Mouse (Mus musculus) limb, embryonic 11.5 days (tissue): ENCODE data around the gene Gabrb2. TPM values are rescaled to one million over a fixed set of nuclear protein-coding genes. Genes with fewer than 3 reads are reported as not detected.

Source experiments
- ATAC-seq: fragments of 200-750 bp; cut with Nextera tagmentation; 2 replicates; pipeline ENCODE4 v1.8.0; 2017; ENCODE audit warnings: low read depth; ENCODE audit not compliant: insufficient number of reproducible peaks, low FRiP score, low TSS enrichment
- DNase-seq: peaks from one replicate; pipeline ENCODE4 v3.0.0-alpha.2; 2015; ENCODE audit warnings: low spot score
- H3K27ac ChIP-seq: fragments of 300-500 bp; sonication (generic); replicated peaks from 2 replicates; pipeline ENCODE4 v1.5.1; 2014; ENCODE audit warnings: low read depth, mild to moderate bottlenecking, low read length
- H3K27me3 ChIP-seq: fragments of 300-500 bp; sonication (generic); 2 replicates; pipeline ENCODE4 v1.6.1; 2014; ENCODE audit warnings: mild to moderate bottlenecking, low read length, mixed read lengths; ENCODE audit not compliant: control insufficient read depth, insufficient read depth
- H3K36me3 ChIP-seq: fragments of 300-500 bp; sonication (generic); 2 replicates; pipeline ENCODE4 v1.6.1; 2014; ENCODE audit warnings: mild to moderate bottlenecking, low read length, moderate library complexity, mixed read lengths; ENCODE audit not compliant: control insufficient read depth, insufficient read depth
- H3K4me1 ChIP-seq: fragments of 300-500 bp; sonication (generic); 2 replicates; pipeline ENCODE4 v1.6.1; 2014; ENCODE audit warnings: low read length, mixed read lengths; ENCODE audit not compliant: control insufficient read depth, insufficient read depth
- H3K4me2 ChIP-seq: fragments of 300-500 bp; sonication (generic); 2 replicates; pipeline ENCODE4 v1.6.1; 2014; ENCODE audit warnings: low read depth, mild to moderate bottlenecking, moderate library complexity; ENCODE audit not compliant: severe bottlenecking
- H3K4me3 ChIP-seq: fragments of 300-500 bp; sonication (generic); 2 replicates; pipeline ENCODE4 v1.5.1; 2014; ENCODE audit warnings: low read depth, low read length
- H3K9ac ChIP-seq: fragments of 300-500 bp; sonication (generic); 2 replicates; pipeline ENCODE4 v1.6.1; 2014; ENCODE audit warnings: mild to moderate bottlenecking, low read length
- H3K9me3 ChIP-seq: fragments of 300-500 bp; sonication (generic); 2 replicates; pipeline ENCODE4 v1.6.1; 2016; ENCODE audit warnings: low read length; ENCODE audit not compliant: control insufficient read depth
- WGBS: fragments of 180-500 bp; shearing (Covaris S2); extraction: QIAGEN DNeasy Blood & Tissue Kit; methylation state at CpG from one replicate; pipeline ENCODE4 v1.1.7; 2014; 5-methylcytosine and 5-hydroxymethylcytosine counted together
- polyA plus RNA-seq: library from polyadenylated mRNA; unstranded; fragments of >200 nt; fragmentation: Nextera tagmentation; extraction: Ambion mirVana; gene quantifications from 2 replicates; pipeline ENCODE4 v1.2.1, GENCODE M21; 2014

The Gabrb2 gene
- polyA plus RNA-seq, 1 experiment from 2014 or later, result 0.49 TPM

DNA sequence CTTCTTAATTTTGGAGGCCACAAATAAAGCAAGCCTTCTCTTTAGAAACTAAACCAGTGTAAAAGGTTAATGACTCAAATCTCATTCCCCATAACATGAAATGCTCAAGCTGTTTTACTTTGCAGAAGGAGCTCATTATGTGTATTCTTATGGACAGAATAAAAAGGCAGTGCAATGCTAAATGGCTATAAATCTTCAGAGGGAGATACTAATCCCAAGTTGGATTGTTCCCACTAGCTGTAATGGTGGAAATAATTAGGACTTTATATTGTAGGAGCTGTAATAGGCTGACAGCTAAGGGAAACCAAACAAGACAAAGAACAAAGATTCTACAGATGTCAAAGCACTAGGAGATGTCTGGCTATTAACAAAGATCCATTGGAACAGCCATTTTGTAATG lies 81.6 kb downstream of the Gabrb2 start:
- H3K9me3 ChIP-seq, result no peaks in the 10 kb centered on the region
- no peak overlapping the region for H3K4me3 ChIP-seq
- DNase-seq (no peak), ATAC-seq (no peak)
- H3K4me2 ChIP-seq, result no peak overlapping the region
- H3K9ac ChIP-seq, result no peak overlapping the region
- H3K27ac ChIP-seq, result no peak overlapping the region
- H3K27me3 ChIP-seq, result no peaks in the 10 kb centered on the region
- no peaks in the 10 kb centered on the region for H3K36me3 ChIP-seq
- H3K4me1 ChIP-seq, result no peaks in the 10 kb centered on the region

GRCm38 (mm10) chr11:42505436-42505835 lies 85.9 kb downstream of the Gabrb2 start:
- H3K4me2 ChIP-seq, result no peak overlapping the region
- WGBS, result 83% methylated on average over 2 of the region's 2 CpGs
- ATAC-seq (no peak), DNase-seq (no peak)
- no peaks in the 10 kb centered on the region for H3K27me3 ChIP-seq
- no peak overlapping the region for H3K9ac ChIP-seq
- H3K4me1 ChIP-seq, result no peaks in the 10 kb centered on the region
- H3K9me3 ChIP-seq, result no peaks in the 10 kb centered on the region
- no peaks in the 10 kb centered on the region for H3K36me3 ChIP-seq
- H3K4me3 ChIP-seq, result no peak overlapping the region
- H3K27ac ChIP-seq, result no peak overlapping the region

DNA sequence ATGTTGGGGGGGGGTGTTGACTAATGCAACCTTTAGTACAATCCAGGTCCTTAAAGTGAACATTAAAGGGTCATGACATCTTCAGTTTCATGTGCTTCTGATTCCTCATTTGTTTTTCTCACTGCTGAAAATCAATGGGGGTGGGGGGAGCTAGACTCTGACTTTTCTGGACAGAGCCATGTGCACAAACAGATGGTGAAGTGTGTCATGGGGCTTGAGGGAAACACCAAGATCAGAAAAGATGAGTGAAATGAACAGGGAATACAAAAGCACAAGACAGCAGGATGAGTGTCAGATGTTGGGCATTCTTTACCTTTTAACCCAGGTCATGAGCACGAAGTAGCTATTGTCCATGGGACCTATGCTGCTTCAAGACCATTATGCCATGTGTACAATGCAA lies 86.4 kb downstream of the Gabrb2 start:
- H3K9ac ChIP-seq, result no peak overlapping the region
- H3K27me3 ChIP-seq, result no peaks in the 10 kb centered on the region
- 79% methylated on average over 1 of the region's 1 CpGs for WGBS
- ATAC-seq, result no peak
- H3K4me3 ChIP-seq, result no peak overlapping the region
- no peak for DNase-seq
- no peaks in the 10 kb centered on the region for H3K9me3 ChIP-seq
- no peak overlapping the region for H3K27ac ChIP-seq
- no peak overlapping the region for H3K4me2 ChIP-seq
- H3K4me1 ChIP-seq, result no peaks in the 10 kb centered on the region
- no peaks in the 10 kb centered on the region for H3K36me3 ChIP-seq

GRCm38 (mm10) chr11:42521960-42522359 lies 102.4 kb downstream of the Gabrb2 start:
- no peaks in the 10 kb centered on the region for H3K27me3 ChIP-seq
- no peak for ATAC-seq

DNA sequence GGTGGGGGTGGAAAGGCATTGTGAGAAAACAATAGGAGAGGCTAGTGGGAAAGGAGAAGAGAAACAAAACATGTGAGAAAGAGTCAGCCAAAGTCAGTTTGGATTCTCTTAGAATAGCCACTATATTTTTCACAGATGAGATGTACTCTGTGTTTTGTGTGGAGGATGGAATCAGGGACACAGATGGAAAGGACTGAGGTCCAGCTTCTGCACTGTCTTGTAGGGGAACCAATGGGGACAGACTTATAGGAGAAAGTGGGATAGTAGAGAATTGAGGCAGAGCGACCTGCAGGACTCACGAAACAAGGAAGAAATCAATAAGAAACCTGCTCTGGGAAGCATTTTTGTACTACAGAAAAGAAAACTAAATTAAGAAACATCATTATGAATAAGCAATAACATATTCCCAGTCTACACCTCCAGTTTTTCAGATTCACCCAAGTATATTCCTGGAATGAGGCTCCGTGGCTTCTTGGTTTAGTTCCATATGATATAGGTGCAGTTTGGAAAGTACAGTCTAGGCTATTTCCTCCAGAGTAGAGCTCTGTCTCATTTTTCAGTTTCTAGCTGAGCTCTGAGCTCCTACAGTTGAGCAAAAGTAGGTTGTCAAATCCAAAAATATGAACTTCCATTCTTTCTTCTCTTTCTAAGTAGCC lies 108.8 kb downstream of the Gabrb2 start:
- Histone ChIP-seq H3K4me2 (no peak overlapping the region), H3K9me3 (no peaks in the 10 kb centered on the region), H3K27ac (no peak overlapping the region), H3K36me3 (no peaks in the 10 kb centered on the region), H3K9ac (no peak overlapping the region), H3K4me1 (no peaks in the 10 kb centered on the region), H3K27me3 (no peaks in the 10 kb centered on the region), H3K4me3 (no peak overlapping the region)
- WGBS, result 92% methylated on average over 3 of the region's 3 CpGs
- ATAC-seq (no peak), DNase-seq (no peak)

More at GRCm38 (mm10) chr11:42521960-42522359, 102.4 kb downstream of the Gabrb2 start:
- H3K4me2 ChIP-seq, result no peak overlapping the region
- H3K36me3 ChIP-seq, result no peaks in the 10 kb centered on the region
- H3K9me3 ChIP-seq, result no peaks in the 10 kb centered on the region
- no peak for DNase-seq
- no peaks in the 10 kb centered on the region for H3K4me1 ChIP-seq
- WGBS, result 86% methylated on average over 2 of the region's 2 CpGs
- H3K9ac ChIP-seq, result no peak overlapping the region
- no peak overlapping the region for H3K27ac ChIP-seq
- H3K4me3 ChIP-seq, result no peak overlapping the region

DNA sequence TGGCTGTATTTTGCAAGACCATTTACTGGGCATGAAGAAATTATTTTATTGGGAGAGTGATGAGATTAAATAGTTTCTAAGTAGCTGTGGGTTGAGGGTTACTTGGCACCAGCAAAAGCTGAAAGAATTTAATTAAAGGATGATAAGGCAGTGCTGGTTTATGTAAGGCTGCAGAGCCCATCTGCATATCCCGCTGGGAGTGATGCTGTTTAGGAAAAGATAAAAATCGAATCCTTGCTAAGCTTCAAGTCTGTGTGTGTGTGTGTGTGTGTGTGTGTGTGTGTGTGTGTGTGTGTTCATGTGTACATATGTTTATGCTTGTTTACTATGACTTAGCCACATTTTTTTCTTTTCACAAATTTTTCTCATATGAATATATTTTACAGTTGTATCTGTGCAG lies 113.0 kb downstream of the Gabrb2 start:
- no peaks in the 10 kb centered on the region for H3K4me1 ChIP-seq
- 78% methylated on average over 2 of the region's 2 CpGs for WGBS
- no peak overlapping the region for H3K4me2 ChIP-seq
- no peak overlapping the region for H3K27ac ChIP-seq
- ATAC-seq, result no peak
- no peaks in the 10 kb centered on the region for H3K36me3 ChIP-seq
- no peak overlapping the region for H3K4me3 ChIP-seq
- H3K27me3 ChIP-seq, result no peaks in the 10 kb centered on the region
- no peak for DNase-seq
- no peak overlapping the region for H3K9ac ChIP-seq
- H3K9me3 ChIP-seq, result no peaks in the 10 kb centered on the region

- Histone ChIP-seq H3K4me1 (no peaks in the 10 kb centered on the region), H3K4me3 (no peak overlapping the region), H3K27ac (no peak overlapping the region), H3K9ac (no peak overlapping the region), H3K36me3 (no peaks in the 10 kb centered on the region), H3K9me3 (no peaks in the 10 kb centered on the region), H3K27me3 (no peaks in the 10 kb centered on the region), H3K4me2 (no peak overlapping the region)
- ATAC-seq (no peak), DNase-seq (no peak)
- 88% methylated on average over 5 of the region's 5 CpGs for WGBS
Observed at GRCm38 (mm10) chr11:42535286-42535685, 115.7 kb downstream of the Gabrb2 start.

DNA sequence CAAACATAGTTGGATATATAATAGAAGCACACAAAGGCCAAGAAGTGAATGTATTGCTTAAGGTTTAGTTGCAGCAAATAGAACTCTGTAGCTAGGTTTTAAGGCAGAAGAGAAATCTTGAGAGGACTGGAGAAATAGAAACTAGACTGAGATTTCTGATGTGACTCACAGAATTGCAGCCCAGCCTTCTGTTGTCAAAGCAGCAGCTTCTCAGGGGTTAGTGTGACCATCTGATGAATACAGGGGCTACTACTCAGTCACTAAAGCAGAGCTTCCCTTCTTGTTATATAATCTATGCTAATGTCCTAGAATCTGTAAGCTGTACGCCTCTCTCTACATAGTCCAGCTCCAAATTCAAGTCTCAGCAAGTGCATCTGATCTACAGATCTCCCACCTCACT lies 116.3 kb downstream of the Gabrb2 start:
- Histone ChIP-seq H3K36me3 (no peaks in the 10 kb centered on the region), H3K27ac (no peak overlapping the region), H3K4me2 (no peak overlapping the region), H3K9me3 (no peaks in the 10 kb centered on the region), H3K27me3 (no peaks in the 10 kb centered on the region), H3K4me1 (no peaks in the 10 kb centered on the region), H3K9ac (no peak overlapping the region), H3K4me3 (no peak overlapping the region)
- WGBS, result 81% methylated on average over 1 of the region's 1 CpGs
- ATAC-seq, result no peak
- DNase-seq, result no peak

DNA sequence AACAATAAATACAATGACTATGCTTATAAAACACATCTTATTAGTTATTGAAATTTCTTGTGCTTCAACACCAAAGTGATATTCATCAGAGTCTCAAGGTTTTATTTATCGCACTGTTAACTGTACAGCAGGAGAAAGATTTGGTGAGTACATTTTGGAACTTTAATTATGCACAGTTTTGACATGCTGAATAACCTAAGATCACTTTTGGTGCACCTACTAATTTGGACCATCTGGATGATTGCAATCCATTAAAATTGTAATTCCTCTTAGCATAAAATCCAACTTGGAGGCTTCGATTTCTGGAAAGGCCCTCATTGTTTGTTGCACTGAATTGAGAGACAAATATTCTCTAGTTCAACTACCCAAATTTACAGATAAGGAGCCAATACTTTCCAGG lies 123.3 kb downstream of the Gabrb2 start:
- WGBS, result 86% methylated on average over 2 of the region's 2 CpGs
- no peak overlapping the region for H3K9ac ChIP-seq

More for the DNA sequence above, 123.3 kb downstream of the Gabrb2 start:
- no peak overlapping the region for H3K4me2 ChIP-seq
- ATAC-seq (no peak), DNase-seq (no peak)
- no peaks in the 10 kb centered on the region for H3K4me1 ChIP-seq
- no peaks in the 10 kb centered on the region for H3K36me3 ChIP-seq
- no peak overlapping the region for H3K27ac ChIP-seq
- no peaks in the 10 kb centered on the region for H3K9me3 ChIP-seq
- no peaks in the 10 kb centered on the region for H3K27me3 ChIP-seq
- no peak overlapping the region for H3K4me3 ChIP-seq
